7 mouse cellular contexts compared by ENCODE assay signal in genomic region chr10:4333319-4333718, GRCm38 (mm10). TPM values are rescaled to one million over a fixed set of nuclear protein-coding genes. Genes with fewer than 3 reads are reported as not detected.
DNase-seq lines count a peak whose midpoint lies in the region; ATAC-seq and TF ChIP-seq lines count a peak whose summit lies in the region.

No protein-coding gene starts in this region.

- no peak for TF ChIP-seq POLR2A in bone marrow macrophage, adult 2 months (IDR thresholded peaks at IDR 0.05; ENCODE audit: borderline replicate concordance, low read depth, low read length)
- TF ChIP-seq POLR2A in embryonic fibroblast, embryonic 13.5 days (IDR thresholded peaks at IDR 0.05; ENCODE audit: low read depth, low read length), result no peak
- TF ChIP-seq POLR2A in lung, adult 2 months (IDR thresholded peaks at IDR 0.05; ENCODE audit: borderline replicate concordance, extremely low read depth, low read depth, low read length), result no peak

- in situ Hi-C loops in ES-E14 (cut with MboI; ENCODE audit: low sequenced_read_pairs in 2 of 2, unreplicated experiment in 2 of 2), result no loop called here

- 16% methylated on average over 8 of the region's 8 CpGs for WGBS in heart, embryonic 15.5 days
- 10% methylated on average over 8 of the region's 8 CpGs for WGBS in lung, adult 2 months
- WGBS in neural tube, embryonic 15.5 days, result 10% methylated on average over 8 of the region's 8 CpGs

- TF ChIP-seq CTCF in bone marrow macrophage, adult 2 months (IDR thresholded peaks at IDR 0.05; ENCODE audit: low read depth, low read length), result peak; percentile 78
- peak; percentile 72; the same call in 1 of the 2 replicates for TF ChIP-seq CTCF in embryonic fibroblast, embryonic 13.5 days (IDR thresholded peaks at IDR 0.05; ENCODE audit: borderline replicate concordance, insufficient read depth, low read length)
- peak; percentile 86 for TF ChIP-seq CTCF in lung, adult 2 months (IDR thresholded peaks at IDR 0.05; ENCODE audit: insufficient read depth, low read length)

- peaks cover 4% of the 10 kb centered on the region for H3K36me3 ChIP-seq in ES-E14 (ENCODE audit: control insufficient read depth, insufficient read depth, low read length, poor library complexity, severe bottlenecking)
- H3K36me3 ChIP-seq in heart, embryonic 15.5 days, result no peaks in the 10 kb centered on the region
- H3K36me3 ChIP-seq in neural tube, embryonic 15.5 days, result no peaks in the 10 kb centered on the region

- H3K27me3 ChIP-seq in heart, embryonic 15.5 days, result no peaks in the 10 kb centered on the region
- no peaks in the 10 kb centered on the region for H3K27me3 ChIP-seq in neural tube, embryonic 15.5 days (replicated peaks)

- no peak for ATAC-seq in heart, embryonic 15.5 days (replicated peaks; ENCODE audit: insufficient number of reproducible peaks, insufficient read depth, low FRiP score, low read depth)
- ATAC-seq in neural tube, embryonic 15.5 days (ENCODE audit: low FRiP score), result peak; percentile 36; the same call in 1 of the 2 replicates

- H3K4me1 ChIP-seq in ES-E14 (ENCODE audit: control insufficient read depth in 2 of 2, insufficient read depth in 2 of 2, low read length in 2 of 2, poor library complexity in 1 of 2), result peaks cover 10 to 15% of the 10 kb centered on the region in 2 experiments
- H3K4me1 ChIP-seq in bone marrow macrophage, adult 2 months (ENCODE audit: control insufficient read depth, insufficient read depth, low read length), result peaks cover 3% of the 10 kb centered on the region
- H3K4me1 ChIP-seq in embryonic fibroblast, embryonic 13.5 days (ENCODE audit: control insufficient read depth, insufficient read depth, low read length), result peaks cover 14% of the 10 kb centered on the region
- peaks cover 19% of the 10 kb centered on the region for H3K4me1 ChIP-seq in heart, embryonic 15.5 days (replicated peaks)
- peaks cover 5% of the 10 kb centered on the region for H3K4me1 ChIP-seq in lung, adult 2 months (ENCODE audit: control insufficient read depth, insufficient read depth, low read length)
- peaks cover 22% of the 10 kb centered on the region for H3K4me1 ChIP-seq in neural tube, embryonic 15.5 days

- H3K4me2 ChIP-seq in heart, embryonic 15.5 days, result peak overlapping the region; percentile 68
- H3K4me2 ChIP-seq in neural tube, embryonic 15.5 days, result peak overlapping the region; percentile 68

- peak overlapping the region; percentile 78 for H3K9ac ChIP-seq in ES-E14 (ENCODE audit: insufficient read depth, low read depth, low read length, poor library complexity, severe bottlenecking)
- no peak overlapping the region for H3K9ac ChIP-seq in heart, embryonic 15.5 days
- no peak overlapping the region for H3K9ac ChIP-seq in neural tube, embryonic 15.5 days (replicated peaks)

- peak; percentile 93 for DNase-seq in ES-E14 (ENCODE audit: low read depth, low spot score)
- peak; percentile 77 for DNase-seq in kidney, postnatal 10 days
- DNase-seq in lung, adult 2 months, result peak; percentile 56

- peak overlapping the region; percentile 53 to 75; a peak in 3 of 4 replicates for H3K4me3 ChIP-seq in ES-E14 (ENCODE audit: insufficient read depth in 1 of 2, low read depth in 1 of 2, low read length in 2 of 2, poor library complexity in 1 of 2, severe bottlenecking in 1 of 2)
- H3K4me3 ChIP-seq in bone marrow macrophage, adult 2 months (ENCODE audit: insufficient read depth, low read length), result no peak overlapping the region
- H3K4me3 ChIP-seq in embryonic fibroblast, embryonic 13.5 days (ENCODE audit: insufficient read depth, low read length), result no peak overlapping the region
- peak overlapping the region; percentile 63 for H3K4me3 ChIP-seq in heart, embryonic 15.5 days
- no peak overlapping the region for H3K4me3 ChIP-seq in lung, adult 2 months (replicated peaks; ENCODE audit: extremely low read depth, low read depth, low read length)
- H3K4me3 ChIP-seq in neural tube, embryonic 15.5 days (replicated peaks), result 0 out of 2 replicates have a peak overlapping the region, but pooled peaks have one; percentile 35

- H3K9me3 ChIP-seq in ES-E14 (ENCODE audit: control insufficient read depth, insufficient read depth, low read depth, low read length), result no peaks in the 10 kb centered on the region
- H3K9me3 ChIP-seq in heart, embryonic 15.5 days (replicated peaks), result no peaks in the 10 kb centered on the region
- H3K9me3 ChIP-seq in neural tube, embryonic 15.5 days (replicated peaks), result no peaks in the 10 kb centered on the region

- peak overlapping the region; percentile 96 for H3K27ac ChIP-seq in ES-E14 (ENCODE audit: insufficient read depth, low read depth, low read length, poor library complexity, severe bottlenecking)
- H3K27ac ChIP-seq in bone marrow macrophage, adult 2 months (ENCODE audit: insufficient read depth, low read depth, low read length), result no peak overlapping the region
- H3K27ac ChIP-seq in embryonic fibroblast, embryonic 13.5 days (ENCODE audit: insufficient read depth, low read length), result peak overlapping the region; percentile 59
- peak overlapping the region; percentile 68 for H3K27ac ChIP-seq in heart, embryonic 15.5 days
- no peak overlapping the region; the same call in 1 of the 2 replicates for H3K27ac ChIP-seq in neural tube, embryonic 15.5 days (replicated peaks)

TF ChIP-seq in ES-E14, 5 proteins besides CTCF, POLR2A, EP300 and RAD21:
- peak; percentile 47; the same call in 1 of the 2 replicates for TF ChIP-seq CHD2 (IDR thresholded peaks at IDR 0.05; ENCODE audit: low read depth, low read length)
- TF ChIP-seq ZC3H11A (IDR thresholded peaks at IDR 0.05; ENCODE audit: borderline replicate concordance, low read depth, low read length), result peak; percentile 86
- no peak for TF ChIP-seq MAFK (IDR thresholded peaks at IDR 0.05; ENCODE audit: insufficient read depth, low read depth, low read length)
- peak; percentile 56; the same call in 1 of the 2 replicates for TF ChIP-seq ZNF384 (IDR thresholded peaks at IDR 0.05; ENCODE audit: low read depth, low read length)
- TF ChIP-seq HCFC1 (IDR thresholded peaks at IDR 0.05; ENCODE audit: borderline replicate concordance, insufficient read depth, low read length), result peak; percentile 60; the same call in 1 of the 2 replicates

RNA-seq across cellular contexts. Expression of gene Zbtb2, which starts 54.6 kb away (rescaled TPM):
- 11.9 and 14.7 TPM in 2 replicates for total RNA-seq in ES-E14 (2012; rRNA removed)
- polyA plus RNA-seq in bone marrow macrophage, adult 2 months (2012; ENCODE audit: insufficient read depth, insufficient read length, missing spikeins), result 8.7 and 10.3 TPM in 2 replicates
- 7.1 and 10.6 TPM in 2 replicates for polyA plus RNA-seq in embryonic fibroblast, embryonic 13.5 days (2011; ENCODE audit: insufficient read length, low read depth, missing spikeins)
- polyA plus RNA-seq in heart, embryonic 15.5 days (2015; fragmentation: Nextera tagmentation; extraction: Ambion mirVana), result 7.8 and 9.8 TPM in 2 replicates
- polyA plus RNA-seq in lung, adult 2 months (2012; rRNA removed), result 8.8 and 9.9 TPM in 2 replicates
- 13.1 and 13.4 TPM in 2 replicates for polyA plus RNA-seq in neural tube, embryonic 15.5 days (2015; fragmentation: Nextera tagmentation; extraction: Ambion mirVana)

Comparison
In these comparisons a context has a peak if more than half of its experiments do, and no peak if none do; other contexts are left out.
1. H3K27ac ChIP-seq: peak in ES-E14 (single experiment), embryonic fibroblast, embryonic 13.5 days (single experiment) and heart, embryonic 15.5 days (single experiment); none in bone marrow macrophage, adult 2 months (single experiment) and neural tube, embryonic 15.5 days (single experiment).
2. H3K4me3 ChIP-seq: peak in ES-E14 (2 of 2), heart, embryonic 15.5 days (single experiment) and neural tube, embryonic 15.5 days (single experiment); none in bone marrow macrophage, adult 2 months (single experiment), embryonic fibroblast, embryonic 13.5 days (single experiment) and lung, adult 2 months (single experiment).
3. Peak in every context shown above with its lines, with median percentiles within 50 percentile points of each other: DNase-seq and CTCF ChIP-seq.